Mouse (Mus musculus) heart, embryonic 16.5 days (tissue): ENCODE measurements around the gene Bpifb3. TPM values are rescaled to one million over a fixed set of nuclear protein-coding genes. Genes with fewer than 3 reads are reported as not detected.

Experiments used
- ATAC-seq: fragments of 200-750 bp; cut with Nextera tagmentation; replicated peaks from 2 replicates; pipeline ENCODE4 v1.8.0; 2017; ENCODE audit warnings: moderate number of reproducible peaks; ENCODE audit not compliant: insufficient read depth, low FRiP score; ENCODE audit errors: extremely low read depth
- H3K27ac ChIP-seq: fragments of 300-500 bp; sonication (generic); 2 replicates; pipeline ENCODE4 v1.5.1; 2014; ENCODE audit warnings: mild to moderate bottlenecking, low read length, control low read depth, moderate library complexity
- H3K27me3 ChIP-seq: fragments of 300-500 bp; sonication (generic); 2 replicates; pipeline ENCODE4 v1.6.1; 2014; ENCODE audit warnings: low read length, mixed read lengths; ENCODE audit not compliant: control insufficient read depth, insufficient read depth
- H3K36me3 ChIP-seq: fragments of 300-500 bp; sonication (generic); 2 replicates; pipeline ENCODE4 v1.6.1; 2014; ENCODE audit not compliant: control insufficient read depth, insufficient read depth
- H3K4me1 ChIP-seq: fragments of 300-500 bp; sonication (generic); 2 replicates; pipeline ENCODE4 v1.6.1; 2014; ENCODE audit warnings: low read length, mixed read lengths; ENCODE audit not compliant: control insufficient read depth, insufficient read depth
- H3K4me2 ChIP-seq: fragments of 300-500 bp; sonication (generic); 2 replicates; pipeline ENCODE4 v1.6.1; 2014; ENCODE audit warnings: low read depth, mild to moderate bottlenecking, control low read depth, low read length
- H3K4me3 ChIP-seq: fragments of 300-500 bp; sonication (generic); 2 replicates; pipeline ENCODE4 v1.5.1; 2014; ENCODE audit warnings: mild to moderate bottlenecking, control low read depth, low read length
- H3K9ac ChIP-seq: fragments of 300-500 bp; sonication (generic); 2 replicates; pipeline ENCODE4 v1.6.1; 2014; ENCODE audit warnings: low read length, control low read depth
- H3K9me3 ChIP-seq: fragments of 300-500 bp; sonication (generic); replicated peaks from 2 replicates; pipeline ENCODE4 v1.6.1; 2016; ENCODE audit warnings: low read length; ENCODE audit not compliant: control insufficient read depth
- WGBS: fragments of 180-500 bp; shearing (Covaris S2); extraction: QIAGEN DNeasy Blood & Tissue Kit; methylation state at CpG from one replicate; pipeline ENCODE4 v1.1.7; 2014; 5-methylcytosine and 5-hydroxymethylcytosine counted together
- polyA plus RNA-seq: library from polyadenylated mRNA; unstranded; fragments of >200 nt; fragmentation: Nextera tagmentation; extraction: Ambion mirVana; gene quantifications from 2 replicates; pipeline ENCODE4 v1.2.1, GENCODE M21; 2015

Gene Bpifb3
- polyA plus RNA-seq, 1 experiment from 2014 or later = not detected

- Histone ChIP-seq H3K36me3 (no peaks in the 10 kb centered on the region), H3K9ac (no peak overlapping the region), H3K9me3 (no peaks in the 10 kb centered on the region), H3K4me3 (no peak overlapping the region), H3K27me3 (no peaks in the 10 kb centered on the region), H3K4me1 (no peaks in the 10 kb centered on the region), H3K4me2 (no peak overlapping the region), H3K27ac (no peak overlapping the region)
- no peak for ATAC-seq
- WGBS = 40% methylated on average over 3 of the region's 3 CpGs
Measured at GRCm38 (mm10) chr2:153929871-153930413, 11.9 kb downstream of the Bpifb3 start.

- Histone ChIP-seq H3K36me3 (no peaks in the 10 kb centered on the region), H3K9me3 (no peaks in the 10 kb centered on the region), H3K4me3 (no peak overlapping the region), H3K27me3 (no peaks in the 10 kb centered on the region), H3K27ac (no peak overlapping the region), H3K9ac (no peak overlapping the region), H3K4me1 (no peaks in the 10 kb centered on the region), H3K4me2 (no peak overlapping the region)
- no peak for ATAC-seq
- WGBS = 72% methylated on average over 6 of the region's 6 CpGs
Measured at GRCm38 (mm10) chr2:153931125-153931524, 13.1 kb downstream of the Bpifb3 start.

- 70% methylated on average over 6 of the region's 6 CpGs for whole genome bisulfite sequencing
- H3K9ac ChIP-seq = no peak overlapping the region
- ATAC-seq = no peak
- no peaks in the 10 kb centered on the region for H3K36me3 ChIP-seq
- no peaks in the 10 kb centered on the region for H3K4me1 ChIP-seq
- H3K4me2 ChIP-seq = no peak overlapping the region
- no peak overlapping the region for H3K27ac ChIP-seq
- H3K9me3 ChIP-seq = no peaks in the 10 kb centered on the region
- no peaks in the 10 kb centered on the region for H3K27me3 ChIP-seq
- H3K4me3 ChIP-seq = no peak overlapping the region
Measured at GRCm38 (mm10) chr2:153933311-153933710, 15.3 kb downstream of the Bpifb3 start.

GRCm38 (mm10) chr2:153935348-153935747 lies 17.3 kb downstream of the Bpifb3 start:
- WGBS = 83% methylated on average over 6 of the region's 6 CpGs
- H3K4me3 ChIP-seq = no peak overlapping the region
- no peaks in the 10 kb centered on the region for H3K36me3 ChIP-seq
- H3K9me3 ChIP-seq = no peaks in the 10 kb centered on the region
- H3K27me3 ChIP-seq = no peaks in the 10 kb centered on the region
- ATAC-seq = no peak
- no peak overlapping the region for H3K4me2 ChIP-seq
- no peak overlapping the region for H3K9ac ChIP-seq
- no peaks in the 10 kb centered on the region for H3K4me1 ChIP-seq
- no peak overlapping the region for H3K27ac ChIP-seq

GRCm38 (mm10) chr2:153937843-153938242 lies 19.8 kb downstream of the Bpifb3 start, which contains the start of gene Bpifb4:
Gene Bpifb4 (plus strand): TSS chr2:153938212.
- H3K27ac ChIP-seq = no peak within 1 kb of the TSS
- no peak within 1 kb of the TSS for H3K9ac ChIP-seq
- H3K4me1 ChIP-seq = no peaks in the 10 kb centered on the region
- no peak within 1 kb of the TSS for H3K4me2 ChIP-seq
- H3K27me3 ChIP-seq = no peaks in the 10 kb centered on the region
- 75% methylated on average over 5 of the region's 5 CpGs for WGBS
- no peak for ATAC-seq
- no peak within 1 kb of the TSS for H3K4me3 ChIP-seq
- H3K9me3 ChIP-seq = no peaks in the 10 kb centered on the region
- H3K36me3 ChIP-seq = no peaks in the 10 kb centered on the region

GRCm38 (mm10) chr2:153943537-153943936 lies 25.5 kb downstream of the Bpifb3 start:
- 35% methylated on average over 3 of the region's 3 CpGs for WGBS
- no peak for ATAC-seq

GRCm38 (mm10) chr2:153944567-153944966 lies 26.5 kb downstream of the Bpifb3 start:
- Histone ChIP-seq H3K4me1 (no peaks in the 10 kb centered on the region), H3K27ac (no peak overlapping the region), H3K27me3 (no peaks in the 10 kb centered on the region), H3K36me3 (no peaks in the 10 kb centered on the region), H3K9ac (no peak overlapping the region), H3K4me2 (no peak overlapping the region), H3K4me3 (no peak overlapping the region), H3K9me3 (no peaks in the 10 kb centered on the region)
- WGBS = 81% methylated on average over 8 of the region's 8 CpGs
- no peak for ATAC-seq

More at GRCm38 (mm10) chr2:153943537-153943936, 25.5 kb downstream of the Bpifb3 start:
- no peak overlapping the region for H3K27ac ChIP-seq
- no peaks in the 10 kb centered on the region for H3K9me3 ChIP-seq
- H3K4me2 ChIP-seq = no peak overlapping the region
- H3K36me3 ChIP-seq = no peaks in the 10 kb centered on the region
- no peak overlapping the region for H3K4me3 ChIP-seq
- H3K4me1 ChIP-seq = no peaks in the 10 kb centered on the region
- H3K9ac ChIP-seq = no peak overlapping the region
- H3K27me3 ChIP-seq = no peaks in the 10 kb centered on the region

GRCm38 (mm10) chr2:153952897-153953296 lies 34.9 kb downstream of the Bpifb3 start:
- Histone ChIP-seq H3K9ac (no peak overlapping the region), H3K27ac (no peak overlapping the region), H3K36me3 (no peaks in the 10 kb centered on the region), H3K4me3 (no peak overlapping the region), H3K27me3 (no peaks in the 10 kb centered on the region), H3K9me3 (no peaks in the 10 kb centered on the region), H3K4me1 (no peaks in the 10 kb centered on the region), H3K4me2 (no peak overlapping the region)
- WGBS = 22% methylated on average over 6 of the region's 6 CpGs
- no peak for ATAC-seq

GRCm38 (mm10) chr2:153953836-153954235 lies 35.8 kb downstream of the Bpifb3 start:
- no peaks in the 10 kb centered on the region for H3K4me1 ChIP-seq
- H3K27me3 ChIP-seq = no peaks in the 10 kb centered on the region
- no peak overlapping the region for H3K9ac ChIP-seq
- H3K4me2 ChIP-seq = no peak overlapping the region
- no peak for ATAC-seq
- no peaks in the 10 kb centered on the region for H3K9me3 ChIP-seq
- no peak overlapping the region for H3K4me3 ChIP-seq
- 6% methylated on average over 6 of the region's 6 CpGs for WGBS
- H3K36me3 ChIP-seq = no peaks in the 10 kb centered on the region
- no peak overlapping the region for H3K27ac ChIP-seq
